Mouse (Mus musculus) retina, embryonic 14.5 days (tissue): Measurements from ENCODE around the gene Gm10717.
A peak's percentile ranks its signal among the peaks of the same experiment; 100 is the strongest.
"Not testable (repeated sequence)": the region's sequence is repeated elsewhere in the genome, so short reads cannot be mapped to it uniquely, and the experiment has no call there.

ENCODE experiments used
- DNase-seq: peaks from one replicate; pipeline ENCODE4 v3.0.0-alpha.2; 2015; ENCODE audit warnings: low spot score

The Gm10717 gene

GRCm38 (mm10) chr9:3024912-3025467 is at the start of gene Gm10717:
Gene Gm10717, plus strand, starts transcription at chr9:3025417.
- DNase-seq, result not testable (repeated sequence)

- DNase-seq, result peak; percentile 26
These were observed 24.7 kb upstream of the Gm10717 start, which contains the start of gene Gm10722 for GRCm38 (mm10) chr9:3000445-3000972. Gene Gm10722, plus strand, starts transcription at chr9:3000922.

- DNase-seq, result not testable (repeated sequence)
These were observed 24.2 kb upstream of the Gm10717 start for GRCm38 (mm10) chr9:3001006-3001405.

- peak; percentile 25 for DNase-seq
These were observed 23.1 kb upstream of the Gm10717 start for GRCm38 (mm10) chr9:3001948-3002659.

GRCm38 (mm10) chr9:3002794-3003396 is 22.3 kb upstream of the Gm10717 start, which contains the start of gene Gm11168:
Gene Gm11168, plus strand, starts transcription at chr9:3003346.
- not testable (repeated sequence) for DNase-seq

GRCm38 (mm10) chr9:3006179-3006578 is 19.0 kb upstream of the Gm10717 start:
- DNase-seq, result not testable (repeated sequence)

GRCm38 (mm10) chr9:3006636-3007035 is 18.6 kb upstream of the Gm10717 start:
- not testable (repeated sequence) for DNase-seq

GRCm38 (mm10) chr9:3007272-3007671 is 17.9 kb upstream of the Gm10717 start:
- DNase-seq, result peak; percentile 5

- not testable (repeated sequence) for DNase-seq
These were observed 15.9 kb upstream of the Gm10717 start for GRCm38 (mm10) chr9:3009331-3009730.

GRCm38 (mm10) chr9:3012054-3012621 is 13.1 kb upstream of the Gm10717 start:
- not testable (repeated sequence) for DNase-seq

- DNase-seq, result not testable (repeated sequence)
These were observed 12.4 kb upstream of the Gm10717 start, which contains the start of gene Gm10721 for GRCm38 (mm10) chr9:3012733-3013279. Gene Gm10721, plus strand, starts transcription at chr9:3013140.

GRCm38 (mm10) chr9:3015354-3015753 is 9.9 kb upstream of the Gm10717 start, which contains the start of gene Gm10720:
Gene Gm10720, plus strand, starts transcription at chr9:3015654.
- DNase-seq, result not testable (repeated sequence)

GRCm38 (mm10) chr9:3015896-3016295 is 9.3 kb upstream of the Gm10717 start:
- not testable (repeated sequence) for DNase-seq

GRCm38 (mm10) chr9:3017108-3017507 is 8.1 kb upstream of the Gm10717 start, which contains the start of gene Gm10719:
Gene Gm10719, plus strand, starts transcription at chr9:3017408.
- not testable (repeated sequence) for DNase-seq

- DNase-seq, result not testable (repeated sequence)
These were observed 6.3 kb upstream of the Gm10717 start for GRCm38 (mm10) chr9:3018944-3019343.

GRCm38 (mm10) chr9:3019835-3020727 is 5.1 kb upstream of the Gm10717 start:
- not testable (repeated sequence) for DNase-seq

GRCm38 (mm10) chr9:3022316-3023008 is 2.8 kb upstream of the Gm10717 start:
- peak; percentile 1 for DNase-seq

- DNase-seq, result not testable (repeated sequence)
These were observed 1.8 kb upstream of the Gm10717 start, which contains the start of gene Gm10718 for GRCm38 (mm10) chr9:3023312-3023984. Gene Gm10718, plus strand, starts transcription at chr9:3023547.

GRCm38 (mm10) chr9:3023985-3024648 is 1.1 kb upstream of the Gm10717 start:
- DNase-seq, result not testable (repeated sequence)
